Mouse (Mus musculus) intestine, embryonic 16.5 days (tissue): Measurements from ENCODE around the gene Xirp2. TPM values are rescaled to one million over a fixed set of nuclear protein-coding genes. Genes with fewer than 3 reads are reported as not detected.
A peak's percentile ranks its signal among the peaks of the same experiment; 100 is the strongest.

Experiments used
- ATAC-seq: fragments of 200-750 bp; cut with Nextera tagmentation; 2 replicates; pipeline ENCODE4 v1.8.0; 2017; ENCODE audit warnings: moderate TSS enrichment, moderate library complexity
- H3K27ac ChIP-seq: fragments of 300-500 bp; sonication (generic); 2 replicates; pipeline ENCODE4 v1.5.1; 2014; ENCODE audit warnings: mild to moderate bottlenecking, low read length
- H3K27me3 ChIP-seq: fragments of 300-500 bp; sonication (generic); replicated peaks from 2 replicates; pipeline ENCODE4 v1.6.1; 2014; ENCODE audit warnings: low read length, control low read depth, mixed read lengths; ENCODE audit not compliant: control insufficient read depth, insufficient read depth
- H3K36me3 ChIP-seq: fragments of 300-500 bp; sonication (generic); 2 replicates; pipeline ENCODE4 v1.6.1; 2014; ENCODE audit warnings: low read length, control low read depth; ENCODE audit not compliant: control insufficient read depth, insufficient read depth
- H3K4me1 ChIP-seq: fragments of 300-500 bp; sonication (generic); 2 replicates; pipeline ENCODE4 v1.6.1; 2014; ENCODE audit warnings: low read length, control low read depth, mixed read lengths; ENCODE audit not compliant: control insufficient read depth, insufficient read depth
- H3K4me2 ChIP-seq: fragments of 300-500 bp; sonication (generic); 2 replicates; pipeline ENCODE4 v1.6.1; 2014; ENCODE audit warnings: low read depth, low read length, control low read depth
- H3K4me3 ChIP-seq: fragments of 300-500 bp; sonication (generic); 2 replicates; pipeline ENCODE4 v1.5.1; 2014; ENCODE audit warnings: mild to moderate bottlenecking, low read length
- H3K9ac ChIP-seq: fragments of 300-500 bp; sonication (generic); 2 replicates; pipeline ENCODE4 v1.6.1; 2014; ENCODE audit warnings: low read depth, low read length
- H3K9me3 ChIP-seq: fragments of 300-500 bp; sonication (generic); 2 replicates; pipeline ENCODE4 v1.6.1; 2016; ENCODE audit warnings: low read length, control low read depth; ENCODE audit not compliant: control insufficient read depth
- WGBS: fragments of 180-500 bp; shearing (Covaris S2); extraction: QIAGEN DNeasy Blood & Tissue Kit; methylation state at CpG from one replicate; pipeline ENCODE4 v1.1.7; 2014; 5-methylcytosine and 5-hydroxymethylcytosine counted together
- polyA plus RNA-seq: library from polyadenylated mRNA; unstranded; fragments of >200 nt; fragmentation: Nextera tagmentation; extraction: Ambion mirVana; gene quantifications from 2 replicates; pipeline ENCODE4 v1.2.1, GENCODE M21; 2015

The Xirp2 gene
- polyA plus RNA-seq, 1 experiment from 2014 or later: not detected

GRCm38 (mm10) chr2:67539426-67539825 is 93.6 kb downstream of the Xirp2 start:
- Histone ChIP-seq H3K4me1 (no peaks in the 10 kb centered on the region), H3K36me3 (no peaks in the 10 kb centered on the region), H3K4me2 (no peak overlapping the region), H3K4me3 (no peak overlapping the region), H3K9me3 (no peaks in the 10 kb centered on the region), H3K27me3 (no peaks in the 10 kb centered on the region), H3K27ac (no peak overlapping the region), H3K9ac (no peak overlapping the region)
- WGBS: 82% methylated on average over 6 of the region's 6 CpGs
- no peak for ATAC-seq

GRCm38 (mm10) chr2:67541957-67542696 is 96.3 kb downstream of the Xirp2 start:
- ATAC-seq: no peak
- Histone ChIP-seq H3K27ac (no peak overlapping the region), H3K9ac (no peak overlapping the region), H3K4me3 (no peak overlapping the region), H3K27me3 (no peaks in the 10 kb centered on the region), H3K9me3 (no peaks in the 10 kb centered on the region), H3K4me1 (no peaks in the 10 kb centered on the region), H3K4me2 (no peak overlapping the region), H3K36me3 (no peaks in the 10 kb centered on the region)
- WGBS: 42% methylated on average over 11 of the region's 11 CpGs

GRCm38 (mm10) chr2:67544426-67544825 is 98.6 kb downstream of the Xirp2 start:
- Histone ChIP-seq H3K9me3 (no peaks in the 10 kb centered on the region), H3K4me2 (no peak overlapping the region), H3K9ac (no peak overlapping the region), H3K27me3 (no peaks in the 10 kb centered on the region), H3K27ac (no peak overlapping the region), H3K36me3 (no peaks in the 10 kb centered on the region), H3K4me3 (no peak overlapping the region), H3K4me1 (no peaks in the 10 kb centered on the region)
- no peak for ATAC-seq
- 75% methylated on average over 8 of the region's 8 CpGs for WGBS

GRCm38 (mm10) chr2:67564851-67565479 is 119.2 kb downstream of the Xirp2 start:
- Histone ChIP-seq H3K4me2 (peak overlapping the region; percentile 82), H3K9me3 (no peaks in the 10 kb centered on the region), H3K36me3 (no peaks in the 10 kb centered on the region), H3K4me1 (peaks cover 4% of the 10 kb centered on the region), H3K9ac (peak overlapping the region; percentile 67), H3K4me3 (peak overlapping the region; percentile 68), H3K27me3 (peaks cover 8% of the 10 kb centered on the region), H3K27ac (no peak overlapping the region)
- ATAC-seq: peak; percentile 72
- 4% methylated on average over 23 of the region's 23 CpGs for WGBS

GRCm38 (mm10) chr2:67565480-67566331 is 119.9 kb downstream of the Xirp2 start, which contains the start of gene B3galt1:
TSS of gene B3galt1 (plus strand) at chr2:67565871.
- Histone ChIP-seq H3K4me1 (peaks cover 4% of the 10 kb centered on the region), H3K27ac (no peak within 1 kb of the TSS), H3K9me3 (no peaks in the 10 kb centered on the region), H3K4me3 (peak within 1 kb of the TSS; percentile 68), H3K27me3 (peaks cover 8% of the 10 kb centered on the region), H3K9ac (peak within 1 kb of the TSS; percentile 67), H3K36me3 (no peaks in the 10 kb centered on the region), H3K4me2 (peak within 1 kb of the TSS; percentile 82)
- peak; percentile 99 for ATAC-seq
- under 1% methylated on average over 78 of the region's 83 CpGs for WGBS

GRCm38 (mm10) chr2:67566566-67566965 is 120.8 kb downstream of the Xirp2 start:
- H3K27me3 ChIP-seq: peaks cover 8% of the 10 kb centered on the region
- peak overlapping the region; percentile 68 for H3K4me3 ChIP-seq
- H3K27ac ChIP-seq: no peak overlapping the region
- no peak; the same call in 1 of the 2 replicates for ATAC-seq
- H3K9ac ChIP-seq: peak overlapping the region; percentile 67; the same call in 1 of the 2 replicates
- peaks cover 4% of the 10 kb centered on the region for H3K4me1 ChIP-seq
- H3K4me2 ChIP-seq: peak overlapping the region; percentile 82
- no peaks in the 10 kb centered on the region for H3K9me3 ChIP-seq
- no peaks in the 10 kb centered on the region for H3K36me3 ChIP-seq
- 3% methylated on average over 12 of the region's 12 CpGs for WGBS

- Histone ChIP-seq H3K9me3 (no peaks in the 10 kb centered on the region), H3K36me3 (no peaks in the 10 kb centered on the region), H3K27me3 (peaks cover 8% of the 10 kb centered on the region), H3K4me2 (peak overlapping the region; percentile 82), H3K9ac (no peak overlapping the region), H3K27ac (no peak overlapping the region), H3K4me1 (peaks cover 4% of the 10 kb centered on the region), H3K4me3 (peak overlapping the region; percentile 68)
- ATAC-seq: no peak
- WGBS: 13% methylated on average over 8 of the region's 8 CpGs
These were observed 121.4 kb downstream of the Xirp2 start for GRCm38 (mm10) chr2:67567141-67567680.
